Mouse (Mus musculus): ENCODE data around the gene Arpc2. TPM values are rescaled to one million over a fixed set of nuclear protein-coding genes. Genes with fewer than 3 reads are reported as not detected.
"Not testable (repeated sequence)": the region's sequence is repeated elsewhere in the genome, so short reads cannot be mapped to it uniquely, and the experiment has no call there.

Arpc2 gene
- polyA plus RNA-seq, 1 experiment from 2014 or later: 434 TPM

DNA sequence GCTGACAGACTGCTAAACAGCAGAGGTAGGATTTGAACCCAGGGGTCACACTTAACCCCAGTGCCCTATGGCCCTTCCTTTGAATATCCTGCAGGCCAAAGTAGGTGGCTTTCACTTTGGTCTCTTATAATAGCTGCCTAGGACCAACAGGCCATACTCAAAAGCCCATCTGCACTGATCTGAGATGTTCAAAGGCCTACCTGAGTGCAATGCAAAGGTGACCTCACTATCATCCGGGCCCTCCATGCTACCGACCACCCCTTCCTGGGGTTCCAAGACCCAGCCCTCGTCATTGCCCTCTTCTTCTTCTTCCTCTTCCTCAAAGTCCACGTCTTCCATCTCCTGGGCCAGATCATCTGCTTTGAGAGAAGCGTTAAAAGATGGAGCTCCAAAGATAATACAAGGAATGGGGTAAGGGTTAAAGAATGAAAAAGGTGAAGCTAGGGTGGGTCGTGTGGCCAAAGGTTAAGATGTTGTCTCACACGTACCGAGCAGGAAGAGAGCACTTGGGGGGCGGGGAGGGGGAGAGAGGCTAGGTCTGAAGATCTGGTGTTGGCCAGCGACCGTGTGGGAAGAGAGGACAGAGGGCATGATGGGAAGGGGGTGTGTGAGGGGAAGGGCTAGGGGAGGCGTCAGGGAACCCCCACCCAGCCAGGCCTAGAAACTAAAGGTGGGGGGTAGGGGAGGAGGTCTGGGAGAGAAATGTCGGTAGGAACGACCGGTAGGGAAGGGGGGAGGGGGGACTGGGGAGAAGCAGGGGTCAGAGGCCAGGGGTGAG is 48.0 kb downstream of the Arpc2 start:
- H3K9me3 ChIP-seq (replicated peaks; ENCODE audit: control insufficient read depth, low read length, poor library complexity, severe bottlenecking): no peaks in the 10 kb centered on the region
- 12% methylated on average over 15 of the region's 15 CpGs for WGBS
- H3K4me1 ChIP-seq (ENCODE audit: control insufficient read depth, insufficient read depth, low read length): peaks cover 22% of the 10 kb centered on the region
- peak overlapping the region; percentile 93 for H3K4me2 ChIP-seq (ENCODE audit: low read length)
- peaks cover 25% of the 10 kb centered on the region for H3K36me3 ChIP-seq (ENCODE audit: control insufficient read depth, insufficient read depth, low read length)
- peak overlapping the region; percentile 77 for H3K4me3 ChIP-seq (ENCODE audit: low read depth, low read length)
- peak overlapping the region; percentile 76 for H3K27ac ChIP-seq (ENCODE audit: low read length)
- peak overlapping the region; percentile 87 for H3K9ac ChIP-seq (ENCODE audit: low read depth, low read length)
- no peaks in the 10 kb centered on the region for H3K27me3 ChIP-seq (ENCODE audit: control insufficient read depth, insufficient read depth, low read depth, low read length)
- peak; percentile 67 for ATAC-seq

- no peaks in the 10 kb centered on the region for H3K27me3 ChIP-seq (ENCODE audit: control insufficient read depth, insufficient read depth, low read depth, low read length)
- no peaks in the 10 kb centered on the region for H3K9me3 ChIP-seq (replicated peaks; ENCODE audit: control insufficient read depth, low read length, poor library complexity, severe bottlenecking)
- peak within 1 kb of the TSS; percentile 77 for H3K4me3 ChIP-seq (ENCODE audit: low read depth, low read length)
- H3K9ac ChIP-seq (ENCODE audit: low read depth, low read length): peak within 1 kb of the TSS; percentile 87
- WGBS: under 1% methylated on average over 56 of the region's 56 CpGs
- peaks cover 22% of the 10 kb centered on the region for H3K4me1 ChIP-seq (ENCODE audit: control insufficient read depth, insufficient read depth, low read length)
- H3K4me2 ChIP-seq (ENCODE audit: low read length): peak within 1 kb of the TSS; percentile 93
- peak within 1 kb of the TSS; percentile 76 for H3K27ac ChIP-seq (ENCODE audit: low read length)
- peaks cover 22% of the 10 kb centered on the region for H3K36me3 ChIP-seq (ENCODE audit: control insufficient read depth, insufficient read depth, low read length)
- peak; percentile 98 for ATAC-seq
Measured at GRCm38 (mm10) chr1:74284543-74285160, 48.8 kb downstream of the Arpc2 start, which contains the start of the genes Aamp and Pnkd. Aamp (minus strand) TSS chr1:74284738. Pnkd (plus strand) TSS chr1:74284930.

DNA sequence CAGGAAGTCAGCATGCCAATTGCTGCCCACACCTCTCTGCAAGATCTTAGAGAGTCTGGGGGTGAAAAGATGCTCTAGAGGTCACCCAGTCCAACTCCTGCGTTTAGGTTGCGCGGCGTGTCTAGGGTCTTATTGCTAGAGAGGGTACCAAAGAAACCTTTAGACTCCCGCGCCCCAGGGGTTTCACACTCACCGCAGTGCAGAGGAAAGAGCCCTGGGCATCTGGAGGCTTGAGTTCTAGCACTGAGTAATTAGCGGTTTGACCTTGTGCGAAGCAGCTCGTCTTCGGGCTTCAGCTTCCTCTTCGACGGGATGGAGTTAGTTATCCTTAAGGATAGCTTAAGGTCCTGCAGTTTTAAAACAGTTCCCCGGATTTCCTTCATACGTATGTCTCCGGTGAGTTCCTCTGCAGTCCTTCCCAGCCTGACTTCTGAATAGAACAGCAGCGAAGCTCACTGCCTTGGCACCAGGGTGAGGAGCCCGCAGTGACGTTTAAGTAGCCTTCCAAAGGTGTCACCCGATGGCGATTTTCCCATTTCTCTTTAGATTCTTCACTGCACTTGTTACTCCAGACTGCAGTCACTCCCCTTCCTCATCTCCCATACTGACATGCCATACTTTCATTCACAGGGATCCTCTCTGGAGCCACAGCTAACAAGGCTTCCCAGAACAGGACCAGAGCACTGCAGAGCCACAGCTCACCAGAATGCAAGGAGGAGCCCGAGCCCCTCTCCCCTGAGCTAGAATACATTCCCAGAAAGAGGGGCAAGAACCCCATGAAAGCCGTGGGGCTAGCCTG is 49.5 kb downstream of the Arpc2 start:
- Histone ChIP-seq H3K36me3 (ENCODE audit: control insufficient read depth, insufficient read depth, low read length) (peaks cover 19% of the 10 kb centered on the region), H3K9ac (ENCODE audit: low read depth, low read length) (peak overlapping the region; percentile 75), H3K4me3 (ENCODE audit: low read depth, low read length) (peak overlapping the region; percentile 77), H3K4me1 (ENCODE audit: control insufficient read depth, insufficient read depth, low read length) (peaks cover 22% of the 10 kb centered on the region), H3K4me2 (ENCODE audit: low read length) (peak overlapping the region; percentile 87), H3K9me3 (replicated peaks; ENCODE audit: control insufficient read depth, low read length, poor library complexity, severe bottlenecking) (no peaks in the 10 kb centered on the region), H3K27me3 (ENCODE audit: control insufficient read depth, insufficient read depth, low read depth, low read length) (no peaks in the 10 kb centered on the region), H3K27ac (ENCODE audit: low read length) (peak overlapping the region; percentile 59)
- no peak for ATAC-seq
- 4% methylated on average over 23 of the region's 23 CpGs for WGBS

DNA sequence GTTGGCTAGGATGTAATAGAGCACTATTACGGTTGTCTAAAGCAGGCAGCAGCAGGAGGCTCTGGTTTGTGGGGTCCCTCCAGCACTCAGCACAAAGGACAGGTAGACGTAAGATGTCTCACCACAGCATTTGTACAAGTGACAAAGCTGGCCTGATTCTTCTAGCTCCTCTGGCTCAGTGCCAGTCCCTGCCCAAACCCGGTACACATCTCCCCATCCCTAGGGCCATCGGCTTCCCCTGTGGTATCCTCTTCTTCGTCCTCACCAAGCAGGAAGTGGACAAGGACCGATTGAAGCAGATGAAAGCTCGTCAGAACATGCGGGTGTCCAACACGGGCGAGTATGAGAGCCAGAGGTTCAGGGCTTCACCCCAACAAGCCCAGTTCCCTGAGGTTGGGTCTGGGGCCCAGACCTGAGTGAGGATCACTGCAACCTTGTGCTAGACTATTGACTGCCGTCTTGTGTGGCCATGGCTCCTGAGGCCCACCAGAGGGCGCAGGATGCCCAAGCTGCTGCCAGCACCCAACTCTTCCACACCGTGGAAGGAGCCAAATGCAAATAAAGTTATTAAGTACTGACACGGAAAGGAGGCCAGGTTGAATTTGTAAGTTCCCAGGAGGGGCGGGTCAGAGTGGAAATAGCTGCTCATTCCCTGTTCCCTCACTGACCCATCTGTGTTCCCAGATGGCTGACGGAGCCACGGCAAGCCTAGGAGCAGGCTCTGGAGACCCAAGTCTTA is 51.2 kb downstream of the Arpc2 start:
- not testable (repeated sequence) for H3K4me2 ChIP-seq (ENCODE audit: low read length); H3K9ac ChIP-seq (ENCODE audit: low read depth, low read length); H3K27me3 ChIP-seq (ENCODE audit: control insufficient read depth, insufficient read depth, low read depth, low read length); H3K36me3 ChIP-seq (ENCODE audit: control insufficient read depth, insufficient read depth, low read length); ATAC-seq; H3K9me3 ChIP-seq (replicated peaks; ENCODE audit: control insufficient read depth, low read length, poor library complexity, severe bottlenecking); H3K4me3 ChIP-seq (ENCODE audit: low read depth, low read length); H3K27ac ChIP-seq (ENCODE audit: low read length)
- H3K4me1 ChIP-seq (ENCODE audit: control insufficient read depth, insufficient read depth, low read length): peaks cover 22% of the 10 kb centered on the region
- 59% methylated on average over 15 of the region's 17 CpGs for WGBS

GRCm38 (mm10) chr1:74288327-74288726 is 52.4 kb downstream of the Arpc2 start:
- Histone ChIP-seq H3K27ac (ENCODE audit: low read length) (no peak overlapping the region), H3K9ac (ENCODE audit: low read depth, low read length) (no peak overlapping the region), H3K4me3 (ENCODE audit: low read depth, low read length) (no peak overlapping the region), H3K36me3 (ENCODE audit: control insufficient read depth, insufficient read depth, low read length) (no peaks in the 10 kb centered on the region), H3K4me1 (ENCODE audit: control insufficient read depth, insufficient read depth, low read length) (peaks cover 14% of the 10 kb centered on the region), H3K27me3 (ENCODE audit: control insufficient read depth, insufficient read depth, low read depth, low read length) (no peaks in the 10 kb centered on the region), H3K4me2 (ENCODE audit: low read length) (no peak overlapping the region), H3K9me3 (replicated peaks; ENCODE audit: control insufficient read depth, low read length, poor library complexity, severe bottlenecking) (no peaks in the 10 kb centered on the region)
- WGBS: 77% methylated on average over 4 of the region's 4 CpGs
- no peak for ATAC-seq

- Histone ChIP-seq H3K9me3 (replicated peaks; ENCODE audit: control insufficient read depth, low read length, poor library complexity, severe bottlenecking) (no peaks in the 10 kb centered on the region), H3K4me1 (ENCODE audit: control insufficient read depth, insufficient read depth, low read length) (peaks cover 10% of the 10 kb centered on the region), H3K27ac (ENCODE audit: low read length) (no peak overlapping the region), H3K9ac (ENCODE audit: low read depth, low read length) (no peak overlapping the region), H3K4me3 (ENCODE audit: low read depth, low read length) (no peak overlapping the region), H3K27me3 (ENCODE audit: control insufficient read depth, insufficient read depth, low read depth, low read length) (no peaks in the 10 kb centered on the region), H3K36me3 (ENCODE audit: control insufficient read depth, insufficient read depth, low read length) (no peaks in the 10 kb centered on the region; the same call in 1 of the 2 replicates), H3K4me2 (ENCODE audit: low read length) (no peak overlapping the region)
- ATAC-seq: no peak
- 92% methylated on average over 9 of the region's 9 CpGs for WGBS
Measured at GRCm38 (mm10) chr1:74289248-74289647, 53.4 kb downstream of the Arpc2 start.

DNA sequence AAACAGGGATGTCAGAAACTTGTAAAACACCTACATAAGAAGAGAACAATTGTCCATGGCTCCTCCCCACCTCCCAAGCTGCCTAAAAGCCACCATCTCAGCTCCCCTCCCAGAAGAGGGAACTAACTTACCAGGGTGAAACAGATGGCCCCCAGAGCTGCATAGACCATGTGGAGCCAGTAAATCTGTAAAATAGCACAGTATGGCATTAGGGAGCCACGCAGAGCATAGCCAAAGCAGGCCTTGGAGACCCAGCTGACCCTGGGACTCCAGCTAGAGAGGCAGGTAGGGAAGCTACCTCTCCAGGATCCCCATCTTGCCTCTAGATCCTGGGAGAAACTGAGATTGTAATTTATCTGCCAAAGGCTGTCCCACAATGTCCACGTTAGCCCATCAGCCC is 53.9 kb downstream of the Arpc2 start:
- no peaks in the 10 kb centered on the region for H3K27me3 ChIP-seq (ENCODE audit: control insufficient read depth, insufficient read depth, low read depth, low read length)
- no peak overlapping the region for H3K9ac ChIP-seq (ENCODE audit: low read depth, low read length)
- no peak overlapping the region for H3K4me2 ChIP-seq (ENCODE audit: low read length)
- 86% methylated on average over 2 of the region's 2 CpGs for WGBS
- no peaks in the 10 kb centered on the region; the same call in 1 of the 2 replicates for H3K36me3 ChIP-seq (ENCODE audit: control insufficient read depth, insufficient read depth, low read length)
- H3K4me1 ChIP-seq (ENCODE audit: control insufficient read depth, insufficient read depth, low read length): peaks cover 10% of the 10 kb centered on the region
- no peak overlapping the region for H3K4me3 ChIP-seq (ENCODE audit: low read depth, low read length)
- no peaks in the 10 kb centered on the region for H3K9me3 ChIP-seq (replicated peaks; ENCODE audit: control insufficient read depth, low read length, poor library complexity, severe bottlenecking)
- H3K27ac ChIP-seq (ENCODE audit: low read length): no peak overlapping the region
- no peak for ATAC-seq

DNA sequence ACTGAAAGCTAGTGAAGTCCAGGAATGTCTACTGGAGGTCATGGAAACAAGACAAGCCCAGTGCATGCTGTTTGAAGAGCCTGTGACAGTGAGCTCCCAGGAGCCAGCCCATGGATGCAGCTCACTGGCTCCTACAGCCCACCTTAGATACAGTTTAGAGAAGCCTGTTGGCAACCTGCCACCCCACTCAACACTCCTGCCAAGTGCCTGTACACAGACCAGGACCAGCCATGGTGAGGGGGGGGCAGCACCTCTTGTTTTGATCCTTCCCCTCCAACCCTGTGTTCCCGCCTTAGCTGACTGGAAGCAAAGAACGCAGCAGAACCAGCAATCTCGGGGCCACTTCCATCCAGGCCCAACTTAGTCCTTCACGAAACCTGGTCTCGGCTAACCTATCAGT is 54.3 kb downstream of the Arpc2 start:
- Histone ChIP-seq H3K36me3 (ENCODE audit: control insufficient read depth, insufficient read depth, low read length) (no peaks in the 10 kb centered on the region; the same call in 1 of the 2 replicates), H3K4me1 (ENCODE audit: control insufficient read depth, insufficient read depth, low read length) (peaks cover 10% of the 10 kb centered on the region), H3K4me3 (ENCODE audit: low read depth, low read length) (no peak overlapping the region), H3K9me3 (replicated peaks; ENCODE audit: control insufficient read depth, low read length, poor library complexity, severe bottlenecking) (no peaks in the 10 kb centered on the region), H3K27me3 (ENCODE audit: control insufficient read depth, insufficient read depth, low read depth, low read length) (no peaks in the 10 kb centered on the region), H3K4me2 (ENCODE audit: low read length) (no peak overlapping the region), H3K9ac (ENCODE audit: low read depth, low read length) (no peak overlapping the region), H3K27ac (ENCODE audit: low read length) (no peak overlapping the region)
- 90% methylated on average over 5 of the region's 5 CpGs for WGBS
- ATAC-seq: no peak

Measured in midbrain, embryonic 16.5 days (tissue).